Mouse (Mus musculus) heart, postnatal 0 days (tissue): ENCODE measurements around the gene Hist1h2ai. TPM values are rescaled to one million over a fixed set of nuclear protein-coding genes. Genes with fewer than 3 reads are reported as not detected.
"Not testable (repeated sequence)": the region's sequence is repeated elsewhere in the genome, so short reads cannot be mapped to it uniquely, and the experiment has no call there.

ENCODE experiments used
- ATAC-seq: fragments of 200-750 bp; cut with Nextera tagmentation; 2 replicates; pipeline ENCODE4 v1.8.0; 2017; ENCODE audit warnings: low read depth, moderate number of reproducible peaks, moderate library complexity; ENCODE audit not compliant: insufficient read depth
- DNase-seq: peaks from one replicate; pipeline ENCODE4 v3.0.0-alpha.2; 2016; ENCODE audit warnings: low spot score
- H3K27ac ChIP-seq: fragments of 300-500 bp; sonication (generic); 2 replicates; pipeline ENCODE4 v1.5.1; 2014; ENCODE audit warnings: low read depth, mild to moderate bottlenecking
- H3K27me3 ChIP-seq: fragments of 300-500 bp; sonication (generic); 2 replicates; pipeline ENCODE4 v1.6.1; 2014; ENCODE audit warnings: low read length, mixed read lengths; ENCODE audit not compliant: control insufficient read depth, insufficient read depth
- H3K36me3 ChIP-seq: fragments of 300-500 bp; sonication (generic); replicated peaks from 2 replicates; pipeline ENCODE4 v1.6.1; 2014; ENCODE audit warnings: low read length, mixed read lengths; ENCODE audit not compliant: control insufficient read depth, insufficient read depth
- H3K4me1 ChIP-seq: fragments of 300-500 bp; sonication (generic); 2 replicates; pipeline ENCODE4 v1.6.1; 2014; ENCODE audit warnings: antibody characterized with exemption; ENCODE audit not compliant: control insufficient read depth, insufficient read depth
- H3K4me2 ChIP-seq: fragments of 300-500 bp; sonication (generic); 2 replicates; pipeline ENCODE4 v1.6.1; 2014; ENCODE audit warnings: low read depth, mild to moderate bottlenecking, low read length, moderate library complexity
- H3K4me3 ChIP-seq: fragments of 300-500 bp; sonication (generic); 2 replicates; pipeline ENCODE4 v1.5.1; 2014; ENCODE audit warnings: low read depth, low read length
- H3K9ac ChIP-seq: fragments of 300-500 bp; sonication (generic); replicated peaks from 2 replicates; pipeline ENCODE4 v1.6.1; 2014; ENCODE audit warnings: low read depth, low read length, mixed read lengths
- H3K9me3 ChIP-seq: fragments of 300-500 bp; sonication (generic); replicated peaks from 2 replicates; pipeline ENCODE4 v1.6.1; 2016; ENCODE audit warnings: low read length; ENCODE audit not compliant: control insufficient read depth
- CTCF ChIP-seq: IDR thresholded peaks from 2 replicates; pipeline ENCODE4 v1.5.1; 2016; ENCODE audit warnings: antibody characterized with exemption, control low read depth, low read depth
- EP300 ChIP-seq: IDR thresholded peaks from 2 replicates; pipeline ENCODE4 v1.6.1; 2016; ENCODE audit warnings: antibody characterized with exemption, low read depth
- WGBS: fragments of 180-500 bp; shearing (Covaris S2); extraction: QIAGEN DNeasy Blood & Tissue Kit; methylation state at CpG from one replicate; pipeline ENCODE4 v1.1.7; 2014; 5-methylcytosine and 5-hydroxymethylcytosine counted together
- polyA plus RNA-seq: library from polyadenylated mRNA; unstranded; fragments of >200 nt; fragmentation: Nextera tagmentation; extraction: Ambion mirVana; gene quantifications from 2 replicates; pipeline ENCODE4 v1.2.1, GENCODE M21; 2015
- total RNA-seq: library from RNA; depleted of rRNA; stranded (reverse); fragments of >200 nt; gene quantifications from 2 replicates; pipeline ENCODE4 v1.2.3, GENCODE M21; 2014; ENCODE audit warnings: low replicate concordance; rRNA removed

Gene Hist1h2ai
- total RNA-seq (828 and 1,538 TPM in 2 replicates), polyA plus RNA-seq (3.6 and 4.3 TPM in 2 replicates)

DNA sequence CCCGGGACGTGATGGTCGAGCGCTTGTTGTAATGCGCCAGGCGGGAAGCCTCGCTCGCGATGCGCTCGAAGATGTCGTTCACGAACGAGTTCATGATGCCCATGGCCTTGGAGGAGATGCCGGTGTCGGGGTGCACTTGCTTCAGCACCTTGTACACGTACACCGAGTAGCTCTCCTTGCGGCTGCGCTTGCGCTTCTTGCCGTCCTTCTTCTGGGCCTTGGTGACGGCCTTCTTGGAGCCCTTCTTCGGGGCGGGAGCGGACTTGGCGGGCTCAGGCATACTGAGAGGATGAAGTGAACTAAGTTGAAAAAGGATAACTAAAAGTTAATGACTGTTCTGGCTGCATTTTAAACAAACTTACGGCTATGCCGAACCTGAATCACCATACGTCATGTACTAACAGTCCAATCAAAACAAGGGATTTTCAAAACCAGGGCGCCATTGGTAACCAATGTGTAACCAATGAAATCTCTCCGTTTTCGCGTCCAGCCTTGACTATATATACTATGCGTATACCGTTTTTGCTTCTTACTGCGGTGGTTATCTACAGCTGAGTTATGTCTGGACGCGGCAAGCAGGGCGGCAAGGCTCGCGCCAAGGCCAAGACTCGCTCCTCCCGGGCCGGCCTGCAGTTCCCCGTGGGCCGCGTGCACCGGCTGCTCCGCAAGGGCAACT, at the start of gene Hist1h2ai, which contains the start of gene Hist1h2bl:
Gene Hist1h2ai (plus strand): TSS at position 559 of the 676 bp plus-strand sequence.
Gene Hist1h2bl (minus strand): TSS at position 280 of the 676 bp plus-strand sequence.
- peak; percentile 89 for ATAC-seq
- not testable (repeated sequence) for H3K36me3 ChIP-seq, H3K9me3 ChIP-seq, H3K27me3 ChIP-seq
- peak; percentile 54; the same call in 1 of the 2 replicates for TF ChIP-seq EP300
- peak within 1 kb of the TSS; percentile 62 for H3K9ac ChIP-seq
- H3K4me1 ChIP-seq: peaks cover 17% of the 10 kb centered on the region
- H3K4me2 ChIP-seq: peak within 1 kb of the TSS; percentile 73
- under 1% methylated on average over 29 of the region's 50 CpGs for WGBS
- DNase-seq: peak; percentile 95
- peak within 1 kb of the TSS; percentile 89 for H3K27ac ChIP-seq
- H3K4me3 ChIP-seq: peak within 1 kb of the TSS; percentile 44

DNA sequence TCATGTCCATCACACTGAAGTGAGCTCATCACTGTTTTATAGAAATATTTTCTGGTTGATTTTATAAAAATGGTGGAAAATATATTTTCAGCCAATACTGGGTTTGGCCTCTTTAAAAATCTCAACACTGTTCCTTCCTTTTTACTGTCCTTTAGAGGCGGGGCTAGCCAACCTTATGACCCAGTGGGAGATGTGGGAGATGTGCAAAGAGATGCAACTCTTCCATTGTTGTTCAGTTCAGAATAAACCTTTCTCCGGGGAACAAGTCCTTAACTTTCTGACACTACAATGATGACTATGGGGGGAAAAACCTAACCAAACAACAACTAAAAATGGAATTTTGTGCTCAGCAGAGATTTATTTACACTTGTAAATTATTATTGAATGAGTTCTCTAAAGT, 38.9 kb upstream of the Hist1h2ai start, which contains the start of gene Olfr1360:
Gene Olfr1360 (minus strand): TSS at position 101 of the 400 bp plus-strand sequence.
- ATAC-seq (no peak), DNase-seq (no peak)
- Histone ChIP-seq H3K4me3 (no peak within 1 kb of the TSS), H3K4me2 (no peak within 1 kb of the TSS), H3K27me3 (no peaks in the 10 kb centered on the region), H3K36me3 (no peaks in the 10 kb centered on the region), H3K9ac (no peak within 1 kb of the TSS), H3K27ac (no peak within 1 kb of the TSS), H3K4me1 (no peaks in the 10 kb centered on the region), H3K9me3 (no peaks in the 10 kb centered on the region)
- TF ChIP-seq EP300: no peak
- TF ChIP-seq CTCF: no peak
- WGBS: 70% methylated on average over 2 of the region's 2 CpGs

DNA sequence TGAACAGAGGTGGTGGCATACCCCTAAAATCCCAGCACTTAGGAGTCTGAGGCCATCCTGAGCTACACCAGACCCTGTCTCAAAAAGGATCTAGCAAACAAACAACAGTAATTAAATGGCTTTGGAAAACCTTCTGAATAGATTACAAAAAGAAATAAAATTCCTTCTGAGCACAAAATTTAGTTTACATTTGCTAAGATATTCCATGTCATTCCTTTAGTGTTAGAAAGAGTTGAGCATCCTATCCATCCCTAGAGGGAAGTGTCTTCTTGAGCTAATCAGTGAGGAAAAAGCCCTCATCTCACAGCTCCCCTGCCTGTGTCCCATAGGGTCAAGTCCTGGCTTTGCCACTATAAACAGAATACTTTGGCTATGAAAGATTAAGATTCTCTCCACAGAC, 18.4 kb upstream of the Hist1h2ai start, which contains the start of gene Olfr1359:
Gene Olfr1359 (plus strand): TSS at position 301 of the 400 bp plus-strand sequence.
- TF ChIP-seq EP300: no peak
- no peaks in the 10 kb centered on the region for H3K36me3 ChIP-seq
- no peaks in the 10 kb centered on the region for H3K27me3 ChIP-seq
- H3K4me1 ChIP-seq: no peaks in the 10 kb centered on the region
- no peak within 1 kb of the TSS for H3K9ac ChIP-seq
- ATAC-seq (no peak), DNase-seq (no peak)
- no peak within 1 kb of the TSS for H3K27ac ChIP-seq
- H3K4me3 ChIP-seq: no peak within 1 kb of the TSS
- H3K9me3 ChIP-seq: no peaks in the 10 kb centered on the region
- H3K4me2 ChIP-seq: no peak within 1 kb of the TSS

DNA sequence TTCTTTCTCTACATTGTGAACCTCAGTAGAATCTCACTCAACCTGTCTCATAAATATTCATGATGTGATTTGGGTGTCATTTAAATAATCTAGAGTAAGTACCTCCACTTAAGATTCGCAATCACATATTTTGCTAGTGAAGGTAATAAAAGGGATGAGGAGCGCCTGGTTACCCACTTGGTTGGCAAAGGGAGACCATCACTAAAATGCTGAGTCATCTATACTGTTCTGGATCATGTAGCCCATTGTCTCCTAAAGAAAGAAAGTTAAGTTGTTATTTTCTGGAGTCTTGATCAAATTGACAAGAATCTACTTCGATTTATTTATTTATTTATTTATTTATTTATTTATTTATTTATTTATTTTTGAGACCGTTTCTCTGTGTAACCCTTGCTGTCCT, 9.6 kb upstream of the Hist1h2ai start:
- DNase-seq: no peak
- ATAC-seq: no peak
- no peak overlapping the region for H3K9ac ChIP-seq
- H3K27ac ChIP-seq: no peak overlapping the region
- H3K4me3 ChIP-seq: no peak overlapping the region
- 61% methylated on average over 4 of the region's 4 CpGs for WGBS
- H3K27me3 ChIP-seq: no peaks in the 10 kb centered on the region
- peaks cover 7% of the 10 kb centered on the region; the same call in 1 of the 2 replicates for H3K4me1 ChIP-seq
- H3K4me2 ChIP-seq: no peak overlapping the region
- TF ChIP-seq EP300 (no peak), CTCF (no peak)
- H3K36me3 ChIP-seq: no peaks in the 10 kb centered on the region
- no peaks in the 10 kb centered on the region for H3K9me3 ChIP-seq

DNA sequence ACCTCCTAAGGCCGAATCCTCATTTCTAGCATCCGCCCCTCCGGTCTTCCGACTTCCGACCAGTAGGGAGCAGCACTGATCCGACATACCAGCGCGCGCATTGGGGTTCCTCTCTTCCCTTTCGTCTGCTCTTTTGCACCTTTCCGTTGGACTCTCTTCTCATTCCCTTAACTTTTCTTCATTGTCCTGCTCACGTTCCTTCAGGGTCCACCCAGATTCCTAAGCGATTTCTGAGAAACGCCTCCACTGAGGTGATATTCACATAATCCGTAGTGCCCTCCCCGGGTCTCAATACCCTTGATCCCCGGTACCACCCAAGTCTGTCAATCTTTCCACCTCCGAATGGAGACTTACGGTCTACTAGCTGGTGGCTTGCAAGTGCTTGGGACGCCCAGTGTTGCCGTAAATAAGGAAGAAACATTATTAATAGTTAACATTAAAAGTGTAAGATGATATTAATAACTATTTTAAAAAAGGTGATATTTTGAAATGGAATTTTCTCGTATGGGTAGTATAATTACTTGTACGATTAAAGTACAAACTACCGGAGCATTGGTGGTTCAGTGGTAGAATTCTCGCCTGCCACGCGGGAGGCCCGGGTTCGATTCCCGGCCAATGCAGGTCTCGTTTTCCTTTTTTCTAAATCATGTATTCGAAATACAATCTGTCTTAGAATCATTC, 6.1 kb upstream of the Hist1h2ai start:
- H3K4me2 ChIP-seq: peak overlapping the region; percentile 49
- H3K4me3 ChIP-seq: peak overlapping the region; percentile 63
- peak; percentile 90 for DNase-seq
- peak overlapping the region; percentile 53 for H3K9ac ChIP-seq
- ATAC-seq: peak; percentile 84
- H3K27me3 ChIP-seq: no peaks in the 10 kb centered on the region
- no peaks in the 10 kb centered on the region for H3K9me3 ChIP-seq
- no peaks in the 10 kb centered on the region for H3K36me3 ChIP-seq
- TF ChIP-seq CTCF (peak; percentile 90), EP300 (0 out of 2 replicates have a peak, but pooled peaks have one; percentile 51)
- H3K4me1 ChIP-seq: peaks cover 10% of the 10 kb centered on the region
- under 1% methylated on average over 32 of the region's 32 CpGs for WGBS
- H3K27ac ChIP-seq: peak overlapping the region; percentile 86
